Mouse (Mus musculus) frontal cortex, postnatal 25 days (tissue): Measurements from ENCODE around the gene Dennd1a.

Experiments
- DNase-seq, 2 experiments: peaks; one replicate each; pipeline ENCODE4 v3.0.0; 2022; ENCODE audit warnings: low spot score in 2 of 2

Gene Dennd1a

DNA sequence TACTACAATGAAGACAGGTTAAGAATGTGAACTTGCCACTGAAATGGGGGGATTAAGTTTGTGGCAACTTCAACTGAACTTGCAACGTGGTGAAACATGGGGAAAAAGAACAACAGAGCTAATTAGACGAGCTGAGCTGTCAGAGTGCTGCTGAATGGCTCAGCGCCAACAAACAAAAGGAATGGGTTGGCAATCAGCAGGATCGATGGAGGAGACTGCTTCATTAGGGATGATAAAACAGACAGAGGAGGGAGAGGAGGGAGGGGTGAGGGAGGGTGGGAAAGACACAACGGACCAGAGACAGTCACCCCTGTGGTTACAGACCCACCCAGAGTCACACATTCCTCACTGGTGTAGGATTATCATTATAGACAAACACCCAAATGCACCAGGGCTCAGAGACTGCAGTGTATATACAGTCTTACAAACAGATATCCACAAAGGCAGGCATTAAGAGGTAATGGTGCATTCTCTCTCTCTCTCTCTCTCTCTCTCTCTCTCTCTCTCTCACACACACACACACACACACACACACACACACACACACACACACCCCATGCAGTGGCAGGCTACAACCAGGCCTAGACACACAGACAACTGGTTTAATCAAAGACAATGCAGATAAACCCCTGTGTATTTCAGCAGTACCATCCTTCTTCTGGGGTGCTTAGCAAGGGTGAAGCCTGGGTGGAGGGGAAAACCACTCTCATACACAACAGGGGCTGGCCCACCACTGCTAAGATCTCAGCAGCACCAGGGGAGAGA is 468.2 kb downstream of the Dennd1a start:
- no peak for DNase-seq

DNA sequence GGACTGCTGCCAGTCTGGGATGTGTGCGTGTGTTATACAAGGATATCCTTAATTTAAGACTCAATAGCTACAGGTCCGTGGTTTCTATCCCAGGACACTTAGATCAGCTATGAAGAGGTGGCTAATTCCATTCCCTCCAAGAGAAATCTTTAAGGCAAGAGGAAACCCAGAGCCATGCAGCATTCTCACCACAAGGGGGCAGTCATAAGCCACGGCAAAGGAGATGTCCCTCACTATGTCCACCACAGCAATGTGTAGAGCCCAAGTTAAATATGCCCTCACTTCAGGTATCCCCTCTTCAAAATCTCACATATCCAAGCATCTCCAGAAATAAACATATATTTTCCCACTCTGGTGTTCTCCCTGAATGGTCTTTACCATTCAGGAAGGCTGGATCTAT is 471.5 kb downstream of the Dennd1a start:
- peak; percentile 63 to 75 for DNase-seq

DNA sequence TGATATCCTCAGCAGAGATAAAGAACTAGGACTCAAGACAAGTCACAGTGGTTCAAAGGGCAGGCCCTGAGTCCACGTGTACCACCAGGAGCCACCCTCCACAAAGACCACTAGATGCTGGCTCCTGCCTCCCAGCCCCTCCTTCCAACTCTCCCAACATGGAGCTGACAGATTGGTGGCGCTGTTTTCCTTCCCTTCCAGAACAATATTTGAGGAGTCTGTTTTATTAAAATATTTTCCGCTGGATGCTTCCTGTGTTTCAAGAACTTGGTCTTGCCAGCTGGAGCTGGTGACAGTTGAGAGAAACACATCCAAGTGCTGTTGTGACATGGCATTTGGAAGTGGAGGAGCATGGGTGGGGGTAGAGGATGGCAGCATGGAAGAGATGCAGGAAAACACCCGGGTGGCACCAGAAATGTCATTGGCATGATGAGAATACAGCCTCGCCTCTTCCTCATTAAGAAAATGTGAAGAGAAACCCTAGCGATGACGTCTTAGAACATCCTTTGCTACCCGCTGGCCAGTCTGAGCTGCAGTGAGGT is 472.3 kb downstream of the Dennd1a start:
- no peak for DNase-seq

DNA sequence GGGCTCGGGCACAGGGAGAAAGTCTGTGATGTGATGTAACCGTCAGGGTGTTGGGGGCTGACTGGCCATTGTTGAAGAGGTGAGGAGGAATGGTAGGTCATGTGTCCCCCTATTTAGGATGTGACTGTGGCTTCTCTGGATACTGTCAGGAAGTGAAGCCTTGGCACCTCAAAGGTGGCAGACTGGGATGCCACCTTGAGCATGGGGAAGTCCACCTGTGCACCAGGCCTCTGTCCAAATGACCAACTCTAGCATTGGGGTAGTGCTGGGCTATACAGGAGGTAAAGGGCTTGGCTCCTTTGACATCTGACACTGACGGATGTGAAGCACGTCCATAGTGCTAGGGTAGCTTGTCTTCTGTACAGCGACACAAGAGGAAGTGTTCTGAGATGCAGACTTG is 474.8 kb downstream of the Dennd1a start:
- DNase-seq, result no peak

DNA sequence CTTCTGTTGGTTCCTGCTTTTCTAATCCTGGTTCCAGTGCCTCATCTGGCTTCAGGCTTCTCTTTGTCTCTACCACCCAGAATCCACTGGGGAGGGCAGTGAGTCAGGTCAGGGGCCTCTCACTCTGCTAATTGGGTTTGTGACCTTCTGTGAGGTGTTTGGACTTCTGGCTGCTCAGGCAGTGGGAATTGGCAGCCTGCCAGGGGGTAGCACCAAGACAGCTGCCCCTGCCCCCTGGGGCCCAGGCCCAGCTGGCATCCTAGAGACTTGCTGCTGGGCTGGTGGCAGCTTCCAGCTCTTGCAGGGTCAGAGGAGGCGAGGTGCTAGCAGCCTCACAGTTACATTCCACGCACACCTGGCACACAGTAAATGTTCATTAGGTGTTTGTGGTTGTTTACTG is 475.5 kb downstream of the Dennd1a start:
- DNase-seq, result no peak

DNA sequence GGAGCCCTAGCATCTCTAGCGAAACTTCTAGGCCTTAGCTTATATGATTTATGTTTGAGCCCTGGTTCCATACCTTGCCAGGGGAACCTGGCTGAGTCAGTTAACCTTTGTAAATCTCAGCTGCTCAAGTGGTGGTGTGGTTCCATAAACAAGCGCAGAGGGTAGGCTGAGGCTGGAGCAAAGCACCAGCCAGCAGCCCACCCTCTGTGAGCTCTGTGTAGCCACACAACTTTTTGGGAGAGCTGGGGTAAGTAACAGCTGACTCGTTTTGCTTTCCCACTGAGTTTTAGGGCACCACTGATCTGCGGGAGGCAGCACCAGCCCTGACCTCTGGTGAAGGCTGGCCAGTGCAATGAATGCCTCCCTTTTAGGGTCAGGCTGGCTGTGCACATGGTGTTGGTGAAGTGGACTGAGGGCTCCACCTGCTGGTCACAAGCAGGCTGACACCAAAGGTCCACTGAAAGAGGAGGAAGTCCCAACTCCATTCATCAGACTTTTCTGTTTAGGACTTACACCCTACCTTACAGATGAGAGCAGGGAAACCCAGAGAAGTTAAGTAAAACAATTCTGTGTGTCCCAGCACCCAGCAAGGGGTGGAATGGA is 484.5 kb downstream of the Dennd1a start:
- DNase-seq, result peak; percentile 36 to 53

DNA sequence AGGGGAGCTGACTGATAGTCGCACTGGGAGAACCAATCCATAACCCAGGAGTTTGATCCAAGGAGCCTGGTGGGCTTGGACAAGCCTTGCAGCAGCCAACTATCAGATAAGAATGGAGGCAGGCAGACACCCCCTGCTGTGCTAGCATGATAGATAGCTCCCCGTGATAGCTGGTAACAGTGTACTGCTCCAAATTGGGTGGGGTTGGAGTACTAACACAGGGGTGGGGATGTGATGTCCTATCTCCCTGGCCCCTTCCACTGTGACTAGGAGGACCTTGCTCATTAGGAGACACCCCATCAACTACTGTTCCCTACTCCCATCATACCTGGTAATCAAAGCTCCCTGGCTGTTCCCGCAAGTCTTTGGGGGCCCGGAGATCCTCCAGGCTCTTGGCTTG is 485.5 kb downstream of the Dennd1a start:
- no peak for DNase-seq

DNA sequence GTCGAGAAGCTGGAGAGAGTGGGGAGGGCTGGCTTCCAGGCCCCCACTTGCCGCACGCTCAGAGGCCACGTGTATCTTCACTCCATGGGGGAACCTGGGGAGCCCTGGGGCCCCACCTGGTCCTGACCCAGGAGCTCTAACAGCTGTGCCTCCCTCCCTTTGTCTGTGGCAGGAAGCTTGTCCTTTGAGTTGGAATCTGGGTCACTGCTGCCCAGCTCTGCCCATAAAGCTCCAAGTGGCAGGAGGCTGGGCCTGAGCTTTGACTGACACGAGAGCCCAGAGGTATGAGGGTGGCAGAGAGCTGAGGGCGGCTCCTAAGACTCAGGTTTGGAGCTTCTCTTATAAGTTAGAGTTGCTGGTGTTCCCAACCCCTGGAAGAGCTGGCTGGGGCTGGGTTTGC is 488.1 kb downstream of the Dennd1a start:
- DNase-seq, result no peak

DNA sequence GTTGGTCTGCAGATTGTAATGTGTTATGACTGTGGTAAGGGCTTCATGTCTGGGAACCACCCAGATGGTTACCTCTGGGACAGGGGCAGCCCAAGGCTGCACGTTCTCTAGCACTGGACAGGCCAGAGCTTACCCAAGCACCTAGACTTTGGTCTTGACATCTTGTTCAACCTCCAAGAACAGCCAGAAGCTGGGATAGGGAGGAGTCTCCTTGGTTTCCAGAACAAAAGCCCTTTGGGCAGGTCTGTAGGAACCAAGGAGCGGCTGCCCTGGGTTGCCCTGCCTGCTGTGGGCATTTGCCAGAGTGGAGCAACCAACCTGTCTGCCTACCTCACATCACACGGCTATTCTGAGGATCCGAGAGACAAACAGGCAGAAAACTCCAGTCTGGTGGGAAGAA is 490.1 kb downstream of the Dennd1a start:
- DNase-seq, result no peak

DNA sequence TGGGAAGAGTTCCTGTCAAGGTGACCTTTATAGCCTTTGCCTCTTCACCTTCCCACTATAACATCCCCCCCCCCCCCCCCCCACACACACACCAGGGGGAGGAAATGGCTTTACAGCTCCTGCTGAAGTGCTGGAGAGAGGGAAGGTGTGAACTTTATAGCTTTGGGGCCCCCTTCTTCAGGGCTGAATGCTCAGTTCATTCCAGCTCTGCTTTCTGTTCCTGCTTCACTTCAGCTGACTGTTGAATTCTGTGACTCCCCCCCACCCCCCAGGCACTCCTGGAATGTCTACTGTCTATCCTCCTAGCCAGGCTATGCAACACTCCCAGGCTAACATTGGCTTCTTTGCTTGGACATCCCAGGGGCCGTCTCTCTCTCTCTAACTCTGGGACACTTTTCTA is 491.2 kb downstream of the Dennd1a start:
- no peak for DNase-seq

DNA sequence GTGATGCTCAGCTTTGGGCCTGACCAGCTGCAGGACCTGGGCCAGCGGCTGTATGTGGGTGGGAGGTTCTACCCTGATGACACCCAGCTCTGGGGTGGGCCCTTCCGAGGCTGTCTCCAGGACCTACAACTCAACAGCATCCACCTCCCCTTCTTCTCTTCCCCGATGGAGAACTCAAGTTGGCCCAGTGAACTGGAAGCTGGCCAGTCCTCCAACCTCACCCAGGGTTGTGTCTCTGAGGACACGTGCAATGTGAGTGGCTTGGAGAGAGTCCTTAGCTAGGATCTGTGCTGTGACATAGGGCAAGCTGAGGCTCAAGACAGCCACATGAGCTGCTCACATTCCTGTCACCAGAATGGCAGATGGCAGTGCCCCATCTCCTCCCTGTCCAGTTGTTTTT is 495.9 kb downstream of the Dennd1a start:
- no peak for DNase-seq

DNA sequence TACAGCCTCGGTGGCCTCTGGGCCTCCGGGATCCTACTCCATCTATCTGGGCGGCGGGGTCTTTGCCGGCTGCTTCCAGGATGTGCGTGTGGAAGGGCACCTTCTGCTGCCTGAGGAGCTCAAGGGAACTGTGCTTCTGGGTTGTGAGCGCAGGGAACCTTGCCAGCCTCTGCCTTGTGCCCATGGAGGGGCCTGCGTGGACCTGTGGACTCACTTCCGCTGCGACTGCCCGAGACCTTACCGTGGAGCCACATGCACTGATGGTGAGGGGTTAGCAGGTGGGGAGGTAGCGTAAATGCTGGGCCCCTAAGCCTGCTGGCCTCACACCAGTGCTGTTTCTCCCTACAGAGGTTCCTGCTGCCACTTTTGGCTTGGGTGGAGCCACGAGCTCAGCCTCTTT is 496.5 kb downstream of the Dennd1a start:
- DNase-seq, result no peak

DNA sequence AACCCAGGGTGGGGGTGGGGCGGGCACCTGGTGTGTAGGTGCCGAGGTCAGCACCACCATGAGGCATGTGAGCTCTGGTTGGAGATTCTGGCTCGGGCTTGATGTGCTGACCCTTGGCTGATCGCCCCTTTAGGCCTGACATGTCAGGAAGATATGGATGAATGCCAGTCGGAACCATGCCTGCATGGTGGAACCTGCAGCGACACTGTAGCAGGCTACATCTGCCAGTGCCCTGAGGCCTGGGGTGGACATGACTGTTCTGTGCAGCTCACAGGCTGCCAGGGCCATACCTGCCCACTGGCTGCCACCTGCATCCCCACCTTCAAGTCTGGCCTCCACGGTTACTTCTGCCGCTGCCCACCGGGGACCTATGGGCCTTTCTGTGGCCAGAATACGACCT is 497.2 kb downstream of the Dennd1a start:
- no peak for DNase-seq

DNA sequence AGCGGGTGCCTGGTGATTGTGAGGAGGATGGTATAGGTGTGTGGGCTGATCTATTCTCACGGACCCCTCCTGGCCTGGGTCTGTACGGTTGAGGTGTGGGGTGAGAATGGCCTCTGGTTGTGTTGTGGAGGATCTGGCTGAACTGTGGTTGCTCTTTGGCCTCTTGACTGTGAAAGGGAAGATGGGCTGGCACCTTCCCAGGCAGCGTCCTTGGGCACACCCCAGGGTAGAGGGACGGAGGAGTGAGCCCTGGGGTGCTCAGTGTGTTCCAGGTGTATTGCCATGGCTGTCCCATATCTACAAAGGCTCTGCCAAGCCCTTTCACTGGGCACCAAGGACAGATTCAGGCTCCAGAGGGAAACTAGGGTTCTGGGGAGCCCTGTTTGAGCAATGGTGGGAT is 498.2 kb downstream of the Dennd1a start:
- no peak for DNase-seq

DNA sequence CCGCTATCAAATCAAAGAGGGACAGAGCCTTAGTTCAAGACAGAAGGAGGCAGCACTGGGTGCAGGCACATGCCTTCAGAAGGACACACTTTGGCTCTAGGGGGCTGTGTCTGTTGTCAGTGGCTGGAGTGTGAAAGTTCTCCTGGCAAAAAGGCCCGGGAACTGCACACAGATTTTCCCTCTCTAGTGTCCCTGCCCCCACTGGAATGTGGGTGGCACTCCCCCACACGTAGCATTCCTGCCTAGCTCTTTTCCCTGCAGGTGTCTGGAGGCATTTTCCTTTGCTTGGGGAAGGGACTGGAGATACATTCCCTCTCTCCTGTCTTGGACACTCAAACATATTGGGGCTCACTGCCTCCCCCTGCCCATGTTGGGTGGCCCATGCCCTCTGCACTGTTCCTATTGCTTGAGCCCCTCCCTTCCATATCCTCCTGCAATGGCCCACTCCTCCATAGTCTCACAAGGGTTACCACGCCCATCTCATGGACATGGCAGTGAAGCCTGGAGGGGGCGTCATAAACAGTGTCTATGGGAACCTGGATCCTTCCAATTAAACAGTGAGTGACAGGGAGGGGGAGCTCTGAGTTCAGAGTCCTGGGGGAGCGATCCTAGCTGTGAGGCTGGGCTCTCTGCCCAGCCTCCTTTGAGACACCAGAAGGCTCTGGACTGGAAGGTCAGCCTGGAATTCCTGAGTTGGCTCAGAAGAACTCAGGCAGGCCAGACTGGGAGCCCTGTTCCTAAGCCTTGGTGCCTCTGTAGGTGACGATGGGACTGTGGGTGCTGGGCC is 498.8 kb downstream of the Dennd1a start:
- DNase-seq, result no peak

DNA sequence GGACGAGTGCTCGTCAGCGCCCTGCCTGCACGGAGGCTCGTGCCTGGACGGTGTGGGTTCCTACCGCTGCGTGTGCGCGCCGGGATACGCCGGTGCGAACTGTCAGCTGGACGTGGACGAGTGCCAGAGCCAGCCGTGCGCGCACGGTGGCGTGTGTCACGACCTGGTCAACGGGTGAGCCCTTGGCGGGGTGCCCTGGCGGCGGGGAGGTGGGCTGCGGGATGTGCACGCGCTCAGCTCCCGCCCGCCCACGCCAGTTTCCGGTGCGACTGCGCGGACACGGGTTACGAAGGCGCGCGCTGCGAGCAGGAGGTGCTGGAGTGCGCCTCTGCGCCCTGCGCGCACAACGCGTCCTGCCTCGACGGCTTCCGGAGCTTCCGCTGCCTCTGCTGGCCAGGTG is 500.7 kb downstream of the Dennd1a start:
- DNase-seq, result no peak

DNA sequence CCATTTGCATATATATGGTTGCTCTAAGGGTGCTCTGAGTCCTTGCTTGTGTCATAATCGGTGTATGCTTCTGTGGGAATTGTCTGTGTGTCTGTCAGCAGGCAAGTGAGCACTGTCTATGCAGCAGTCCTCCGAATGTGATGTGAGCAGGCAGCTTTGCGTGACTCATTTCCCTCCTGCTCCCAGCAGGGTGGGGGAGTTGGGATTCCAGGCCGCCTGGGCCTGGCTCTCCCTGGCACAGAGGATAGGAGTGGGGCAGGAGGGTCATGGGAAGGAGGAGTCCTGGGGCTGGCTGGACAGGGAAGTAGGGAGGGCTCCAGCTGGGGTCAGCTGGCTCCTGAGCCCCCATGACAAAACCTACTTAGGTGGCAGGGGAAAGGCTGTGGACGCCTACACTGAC is 502.7 kb downstream of the Dennd1a start:
- no peak for DNase-seq

DNA sequence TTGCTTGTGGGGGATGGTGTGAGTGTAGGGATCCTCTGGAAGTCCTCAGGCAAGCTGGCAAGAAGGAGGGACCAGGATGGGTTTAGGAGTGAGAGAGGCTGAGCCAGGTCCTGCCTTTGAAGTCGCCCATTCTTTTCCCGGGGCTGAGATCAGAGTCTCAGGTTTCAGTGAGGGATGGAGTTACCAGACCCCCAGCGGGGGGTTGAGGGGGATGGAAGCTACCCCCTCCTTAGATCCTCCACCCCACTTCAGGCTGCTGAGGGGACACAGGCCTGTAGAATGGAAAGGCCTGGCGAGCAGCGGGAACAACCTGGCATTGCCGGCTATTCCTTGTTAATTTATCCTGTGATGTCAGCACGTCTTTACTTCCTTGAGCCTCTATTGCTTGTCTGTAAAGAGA is 505.2 kb downstream of the Dennd1a start:
- no peak for DNase-seq

DNA sequence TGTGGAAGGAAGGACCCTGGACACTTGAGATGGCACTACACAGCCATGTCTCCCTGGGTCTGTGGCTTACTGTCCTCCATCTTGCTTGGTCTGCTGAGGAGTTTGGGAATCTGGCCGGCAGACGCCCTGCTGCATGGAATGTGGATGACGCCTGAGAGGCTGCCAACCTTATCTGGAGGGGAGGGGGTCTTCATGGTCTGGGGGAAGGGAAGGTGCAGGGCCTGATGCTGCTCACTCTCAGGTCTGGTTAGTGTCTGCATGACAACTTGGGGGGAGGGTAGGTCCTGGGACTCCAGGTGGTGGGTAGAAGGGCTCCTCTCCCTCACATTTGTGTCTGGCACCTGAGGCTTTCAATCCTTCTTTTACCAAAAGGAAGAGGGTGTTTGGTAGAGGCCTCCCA is 505.8 kb downstream of the Dennd1a start:
- no peak for DNase-seq

DNA sequence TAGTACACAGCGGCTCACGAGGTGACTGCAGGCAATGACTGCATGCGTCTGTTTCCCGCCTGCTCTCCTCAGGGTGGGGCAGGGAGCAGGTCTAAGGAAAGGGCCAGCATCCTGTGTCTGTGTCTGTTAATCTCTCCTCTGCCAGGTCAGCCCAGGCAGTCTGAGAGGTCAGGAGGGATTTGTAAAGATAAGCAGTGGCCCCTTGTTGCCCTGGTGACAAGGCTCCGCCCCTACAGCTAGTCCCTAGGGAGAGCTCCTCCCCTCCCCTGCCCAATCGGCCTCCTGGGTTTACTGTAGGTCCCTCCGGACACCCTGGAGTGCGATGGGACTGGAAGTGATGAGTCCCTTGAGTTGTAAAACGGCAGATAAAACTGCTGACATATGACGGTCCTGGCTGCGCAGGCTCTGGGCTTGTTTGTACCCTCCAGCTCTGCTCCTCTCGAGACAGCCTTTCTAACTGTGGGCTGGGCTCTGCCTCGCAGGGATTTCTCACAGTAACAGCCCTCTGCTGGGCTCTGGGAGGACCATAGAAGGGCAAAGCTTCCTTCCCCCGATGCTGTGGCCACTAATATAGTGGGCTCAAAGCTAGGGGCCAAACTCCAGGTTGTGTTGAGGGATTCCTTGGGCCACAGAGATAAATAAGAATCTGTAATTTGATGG is 506.8 kb downstream of the Dennd1a start:
- no peak for DNase-seq

DNA sequence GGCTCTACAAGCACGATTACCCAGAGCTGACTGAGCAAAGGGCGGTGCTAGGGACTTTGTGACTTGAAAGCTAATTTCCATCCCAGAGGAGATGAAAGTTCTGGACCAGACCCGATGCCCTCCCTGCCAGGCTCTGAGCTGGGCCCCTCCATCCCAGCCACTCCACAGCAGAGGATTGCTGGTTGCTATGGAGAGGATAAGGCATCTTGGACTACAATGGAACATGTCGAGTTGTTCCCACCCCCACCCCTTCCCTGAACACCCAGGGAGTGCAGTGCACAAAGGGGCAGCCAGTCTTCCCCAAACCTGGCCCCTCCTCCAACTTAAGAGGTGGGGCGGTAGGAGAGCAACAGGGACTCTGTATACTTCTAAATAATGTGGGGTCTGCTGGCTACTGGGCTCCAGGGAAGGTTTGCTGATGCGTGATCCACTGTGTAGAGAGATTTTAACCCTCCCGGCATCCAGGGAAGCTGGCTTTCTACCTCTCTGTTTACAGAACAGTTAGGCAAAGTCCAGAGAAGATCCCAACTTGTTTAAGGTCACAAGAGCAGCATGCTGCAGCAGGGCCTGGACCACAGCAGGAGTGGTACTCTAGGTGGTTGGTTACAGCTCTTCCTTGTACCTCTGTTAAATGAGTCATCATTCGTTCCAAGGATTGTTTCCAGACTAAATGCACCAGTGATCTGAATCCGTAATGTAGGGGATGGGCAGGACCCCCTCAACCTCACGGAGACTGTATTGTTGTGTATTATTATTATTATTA is 509.1 kb downstream of the Dennd1a start:
- DNase-seq, result no peak
